Mouse (Mus musculus) stomach, embryonic 16.5 days (tissue): ENCODE measurements around the gene Sik1. TPM values are rescaled to one million over a fixed set of nuclear protein-coding genes. Genes with fewer than 3 reads are reported as not detected.
A peak's percentile ranks its signal among the peaks of the same experiment; 100 is the strongest.

Experiments
- ATAC-seq: fragments of 200-750 bp; cut with Nextera tagmentation; 2 replicates; pipeline ENCODE4 v1.8.0; 2017; ENCODE audit warnings: moderate number of reproducible peaks, moderate TSS enrichment; ENCODE audit not compliant: insufficient read depth, low FRiP score
- H3K27ac ChIP-seq: fragments of 300-500 bp; sonication (generic); 2 replicates; pipeline ENCODE4 v1.5.1; 2014; ENCODE audit warnings: low read length
- H3K27me3 ChIP-seq: fragments of 300-500 bp; sonication (generic); 2 replicates; pipeline ENCODE4 v1.6.1; 2014; ENCODE audit warnings: low read length, control low read depth, mixed read lengths; ENCODE audit not compliant: control insufficient read depth, insufficient read depth
- H3K36me3 ChIP-seq: fragments of 300-500 bp; sonication (generic); 2 replicates; pipeline ENCODE4 v1.6.1; 2014; ENCODE audit warnings: low read length; ENCODE audit not compliant: control insufficient read depth, insufficient read depth
- H3K4me1 ChIP-seq: fragments of 300-500 bp; sonication (generic); 2 replicates; pipeline ENCODE4 v1.6.1; 2014; ENCODE audit warnings: low read length, control low read depth, mixed read lengths; ENCODE audit not compliant: control insufficient read depth, insufficient read depth
- H3K4me2 ChIP-seq: fragments of 300-500 bp; sonication (generic); 2 replicates; pipeline ENCODE4 v1.6.1; 2014; ENCODE audit warnings: low read depth, low read length, mixed read lengths
- H3K4me3 ChIP-seq: fragments of 300-500 bp; sonication (generic); replicated peaks from 2 replicates; pipeline ENCODE4 v1.5.1; 2014; ENCODE audit warnings: mild to moderate bottlenecking, low read length
- H3K9ac ChIP-seq: fragments of 300-500 bp; sonication (generic); 2 replicates; pipeline ENCODE4 v1.6.1; 2014; ENCODE audit warnings: low read length
- H3K9me3 ChIP-seq: fragments of 300-500 bp; sonication (generic); replicated peaks from 2 replicates; pipeline ENCODE4 v1.6.1; 2016; ENCODE audit warnings: low read length, control low read depth; ENCODE audit not compliant: control insufficient read depth
- WGBS: fragments of 180-500 bp; shearing (Covaris S2); extraction: QIAGEN DNeasy Blood & Tissue Kit; methylation state at CpG from one replicate; pipeline ENCODE4 v1.1.7; 2014; 5-methylcytosine and 5-hydroxymethylcytosine counted together
- polyA plus RNA-seq: library from polyadenylated mRNA; unstranded; fragments of >200 nt; fragmentation: Nextera tagmentation; extraction: Ambion mirVana; gene quantifications from 2 replicates; pipeline ENCODE4 v1.2.1, GENCODE M21; 2015

Sik1 gene
- polyA plus RNA-seq, 1 experiment from 2014 or later: 20.2 TPM

DNA sequence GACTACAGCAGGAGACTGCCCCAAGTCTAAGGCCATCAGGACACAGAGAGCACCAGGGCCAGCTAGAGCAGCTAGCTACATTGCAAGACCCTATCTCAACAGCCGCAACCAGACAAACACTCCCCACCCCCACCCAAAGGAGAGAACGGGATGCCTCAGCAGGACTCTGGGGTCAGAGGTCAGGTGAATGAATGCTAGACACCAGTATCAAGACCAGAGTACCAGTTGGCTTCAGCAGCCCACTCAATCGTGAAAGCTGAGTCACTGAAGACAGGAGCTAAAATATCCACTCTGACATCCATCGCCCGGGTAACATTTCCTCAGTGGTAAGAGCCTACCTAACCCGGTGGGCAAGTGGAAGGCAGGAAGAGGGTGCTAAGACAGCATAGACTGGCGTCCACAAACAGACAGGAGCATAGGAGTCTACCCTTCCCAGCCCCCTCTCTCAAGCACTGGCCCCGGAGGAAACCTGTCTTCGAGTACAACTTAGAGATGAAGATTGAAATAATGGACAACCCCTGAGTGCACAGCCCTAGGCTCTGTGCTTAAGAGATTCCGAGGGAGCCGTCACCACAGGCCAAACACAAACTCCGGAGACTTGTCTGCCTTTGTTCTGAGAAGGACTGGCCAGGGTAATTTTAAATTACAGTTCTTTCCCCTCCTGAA lies 2.7 kb downstream of the Sik1 start:
- ATAC-seq: no peak
- peak overlapping the region; percentile 90 for H3K4me3 ChIP-seq
- H3K27ac ChIP-seq: peak overlapping the region; percentile 79
- peaks cover 28% of the 10 kb centered on the region for H3K4me1 ChIP-seq
- H3K9me3 ChIP-seq: no peaks in the 10 kb centered on the region
- peak overlapping the region; percentile 65 for H3K9ac ChIP-seq
- H3K4me2 ChIP-seq: peak overlapping the region; percentile 75
- 42% methylated on average over 12 of the region's 12 CpGs for WGBS
- H3K27me3 ChIP-seq: no peaks in the 10 kb centered on the region
- H3K36me3 ChIP-seq: peaks cover 20% of the 10 kb centered on the region

DNA sequence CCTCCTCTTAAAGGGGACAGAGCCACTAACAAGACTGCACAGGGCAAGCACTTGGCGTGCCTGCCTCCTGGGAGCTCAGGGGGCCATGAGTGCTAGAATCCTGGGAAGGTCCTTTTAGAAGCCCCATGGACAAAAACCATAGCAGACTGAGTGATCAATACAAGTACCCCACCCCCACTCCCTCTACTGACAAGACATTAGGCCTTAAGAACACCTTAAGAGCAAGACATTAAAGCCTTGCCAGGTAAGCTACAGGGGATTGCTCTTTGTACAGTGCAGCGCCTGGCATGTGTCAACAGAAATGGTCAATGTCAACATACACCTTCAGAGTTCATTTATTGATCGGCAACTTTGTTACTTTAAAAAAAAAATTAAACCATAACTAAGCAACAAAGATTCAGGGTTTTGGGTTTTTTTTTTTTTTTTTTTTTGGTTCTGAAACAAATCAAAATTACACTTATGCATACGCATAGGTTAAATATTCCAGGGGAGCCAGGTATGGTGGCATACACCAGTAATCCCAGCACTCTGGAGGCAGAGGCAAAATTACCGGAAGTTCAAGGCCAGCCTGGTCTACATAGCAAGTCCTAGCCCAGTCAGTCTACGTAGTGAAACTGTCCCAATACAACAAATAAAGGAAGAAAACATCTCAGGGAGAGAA lies 3.7 kb downstream of the Sik1 start:
- peak overlapping the region; percentile 75 for H3K4me2 ChIP-seq
- peaks cover 30% of the 10 kb centered on the region for H3K36me3 ChIP-seq
- H3K27me3 ChIP-seq: no peaks in the 10 kb centered on the region
- no peak overlapping the region for H3K9ac ChIP-seq
- H3K4me1 ChIP-seq: peaks cover 22% of the 10 kb centered on the region
- no peaks in the 10 kb centered on the region for H3K9me3 ChIP-seq
- 0 out of 2 replicates have a peak overlapping the region, but pooled peaks have one; percentile 14 for H3K27ac ChIP-seq
- WGBS: 69% methylated on average over 6 of the region's 6 CpGs
- no peak for ATAC-seq
- peak overlapping the region; percentile 90; the same call in 1 of the 2 replicates for H3K4me3 ChIP-seq

DNA sequence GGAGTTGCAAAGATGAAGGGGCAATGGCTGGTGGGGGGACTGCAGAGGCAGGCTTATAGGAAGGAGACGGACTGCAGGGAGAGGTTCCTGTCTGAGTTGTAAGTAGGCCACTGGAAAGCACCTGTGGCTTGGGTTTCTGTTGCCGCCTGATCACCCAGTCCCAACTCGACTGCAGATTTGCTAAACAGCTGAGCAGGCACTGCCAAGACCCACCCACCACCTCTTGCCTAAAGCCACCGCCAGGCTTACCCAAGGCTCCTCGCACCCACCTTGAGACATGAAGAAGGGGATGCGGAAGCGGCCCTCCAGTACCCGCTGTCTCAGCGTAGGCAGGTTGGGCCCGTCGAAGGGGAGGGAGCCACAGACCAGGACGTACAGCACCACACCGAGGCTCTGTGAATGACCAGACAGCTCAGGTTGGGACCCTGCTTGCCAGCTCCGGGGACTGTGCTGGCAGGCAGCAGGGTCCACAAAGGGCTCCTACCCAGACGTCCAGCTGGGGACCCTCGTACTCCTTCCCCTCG lies 5.1 kb downstream of the Sik1 start:
- H3K36me3 ChIP-seq: peaks cover 40% of the 10 kb centered on the region
- H3K9me3 ChIP-seq: no peaks in the 10 kb centered on the region
- ATAC-seq: no peak
- H3K9ac ChIP-seq: no peak overlapping the region
- H3K27me3 ChIP-seq: no peaks in the 10 kb centered on the region
- H3K4me2 ChIP-seq: no peak overlapping the region
- 90% methylated on average over 17 of the region's 17 CpGs for WGBS
- no peak overlapping the region for H3K4me3 ChIP-seq
- peaks cover 13% of the 10 kb centered on the region for H3K4me1 ChIP-seq
- H3K27ac ChIP-seq: no peak overlapping the region

DNA sequence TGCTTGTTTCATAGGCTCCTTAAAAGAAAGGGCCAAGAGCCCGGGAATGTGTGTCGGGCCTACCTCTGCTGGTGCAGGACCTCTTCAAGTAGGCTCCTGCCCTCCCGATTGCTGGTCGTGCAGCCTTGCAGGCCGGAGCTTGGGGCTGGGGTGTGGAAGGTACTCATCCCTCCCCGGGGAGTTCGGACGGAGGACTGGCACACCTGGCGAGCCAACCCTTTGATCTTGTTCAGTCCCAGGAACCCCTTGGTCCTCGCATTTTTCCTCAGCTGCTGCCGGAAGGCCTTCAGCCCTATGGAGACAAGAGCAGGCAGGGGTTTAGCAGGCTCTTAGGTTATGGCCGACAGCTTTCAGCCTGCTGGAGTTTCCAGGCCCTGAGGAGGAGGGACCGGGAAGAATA lies 8.6 kb downstream of the Sik1 start:
- H3K4me3 ChIP-seq: no peak overlapping the region
- H3K9ac ChIP-seq: no peak overlapping the region; the same call in 1 of the 2 replicates
- ATAC-seq: no peak
- peaks cover 53% of the 10 kb centered on the region for H3K36me3 ChIP-seq
- H3K9me3 ChIP-seq: no peaks in the 10 kb centered on the region
- H3K27me3 ChIP-seq: no peaks in the 10 kb centered on the region
- 0 out of 2 replicates have a peak overlapping the region, but pooled peaks have one; percentile 10 for H3K27ac ChIP-seq
- WGBS: 89% methylated on average over 13 of the region's 13 CpGs
- H3K4me1 ChIP-seq: peaks cover 22% of the 10 kb centered on the region
- no peak overlapping the region for H3K4me2 ChIP-seq

DNA sequence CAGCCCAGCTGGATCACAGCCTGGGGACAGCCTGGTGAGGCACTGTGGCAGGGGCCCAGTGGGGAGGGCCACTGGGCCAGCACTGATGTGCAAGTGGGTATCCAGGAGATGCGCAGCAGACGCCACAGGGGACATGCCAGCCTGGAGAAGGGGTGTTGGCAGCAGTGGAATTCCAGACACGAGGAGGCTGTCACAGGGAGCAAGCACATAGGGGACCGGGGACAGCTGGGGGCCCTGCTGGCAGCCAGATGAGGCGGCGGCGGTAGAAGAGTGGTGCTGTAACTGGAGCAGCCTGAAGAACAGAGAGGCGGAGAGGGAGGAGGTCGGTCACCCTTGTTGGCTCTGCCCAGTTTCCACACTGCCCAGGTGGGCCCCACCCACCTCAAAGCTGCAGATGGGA lies 9.3 kb downstream of the Sik1 start:
- WGBS: 85% methylated on average over 9 of the region's 9 CpGs
- no peak for ATAC-seq
- Histone ChIP-seq H3K9ac (no peak overlapping the region), H3K4me1 (peaks cover 24% of the 10 kb centered on the region), H3K27ac (no peak overlapping the region), H3K9me3 (no peaks in the 10 kb centered on the region), H3K4me3 (no peak overlapping the region), H3K4me2 (no peak overlapping the region), H3K36me3 (peaks cover 53% of the 10 kb centered on the region), H3K27me3 (no peaks in the 10 kb centered on the region)

DNA sequence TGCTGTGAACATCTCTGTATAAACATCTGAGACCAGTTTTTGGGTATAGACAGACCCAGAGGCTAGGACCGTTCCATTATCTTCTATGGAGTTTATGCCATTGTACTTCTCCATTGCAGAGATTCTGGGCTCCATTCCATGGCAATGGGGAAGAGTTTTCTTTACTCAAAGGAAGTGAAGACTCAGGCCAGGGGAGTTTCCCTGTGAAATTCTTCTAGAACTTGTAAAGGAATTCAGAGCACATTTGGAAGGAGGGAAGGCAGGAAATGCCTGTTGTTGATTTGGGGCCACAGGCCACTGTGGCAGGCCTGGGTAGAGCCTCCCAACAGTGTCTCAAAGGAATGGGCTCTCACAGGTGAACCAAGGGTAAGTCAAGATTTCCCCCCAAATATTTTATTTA lies 11.7 kb downstream of the Sik1 start:
- peak overlapping the region; percentile 86 for H3K27ac ChIP-seq
- no peak overlapping the region for H3K9ac ChIP-seq
- no peak overlapping the region for H3K4me2 ChIP-seq
- H3K4me1 ChIP-seq: peaks cover 30% of the 10 kb centered on the region
- H3K9me3 ChIP-seq: no peaks in the 10 kb centered on the region
- WGBS: 64% methylated on average over 1 of the region's 1 CpGs
- H3K27me3 ChIP-seq: no peaks in the 10 kb centered on the region
- H3K4me3 ChIP-seq: no peak overlapping the region
- ATAC-seq: no peak
- H3K36me3 ChIP-seq: peaks cover 42% of the 10 kb centered on the region

DNA sequence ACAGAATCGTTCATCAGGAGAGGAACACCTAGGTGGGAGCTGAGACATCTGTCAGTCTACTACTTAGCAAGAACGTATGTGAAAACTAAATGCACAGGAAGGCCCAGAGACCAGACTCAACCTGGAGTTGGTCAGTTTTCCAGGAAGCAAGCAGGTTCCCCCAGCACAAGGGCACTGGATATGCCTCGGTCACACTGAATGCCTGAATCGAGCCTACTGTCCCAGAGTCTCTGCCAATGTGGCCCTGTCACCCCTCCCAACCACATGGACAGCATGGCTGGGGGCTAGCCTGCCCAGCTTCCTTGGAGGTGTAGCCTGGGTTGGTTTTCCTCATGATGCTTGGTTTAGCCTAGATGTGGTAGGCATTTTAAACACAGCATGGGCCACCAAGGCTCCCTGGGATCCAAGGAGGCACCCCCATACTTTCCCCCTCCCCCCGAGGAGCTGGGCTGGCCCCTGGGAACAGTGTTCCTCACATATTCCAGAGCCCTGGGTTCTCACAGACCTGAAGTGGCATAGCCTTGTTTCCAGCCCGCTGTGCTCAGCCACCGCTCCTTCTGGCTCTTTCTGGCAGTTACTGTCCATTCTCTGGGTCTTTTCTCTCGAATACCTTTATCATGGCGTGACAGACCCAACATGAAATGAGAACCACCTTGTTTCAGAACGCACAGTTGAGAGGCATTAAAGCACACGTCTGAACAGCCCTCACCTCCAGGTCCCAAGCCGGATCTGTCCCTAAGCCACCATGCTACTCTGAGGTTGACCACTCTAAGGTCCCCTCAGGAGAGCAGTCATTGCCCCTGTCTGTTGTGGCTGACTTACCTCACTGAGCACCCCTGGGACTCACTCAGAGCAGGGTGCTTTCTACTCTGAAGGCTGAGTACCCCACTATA lies 12.4 kb downstream of the Sik1 start:
- peak overlapping the region; percentile 86 for H3K27ac ChIP-seq
- peaks cover 30% of the 10 kb centered on the region for H3K4me1 ChIP-seq
- H3K27me3 ChIP-seq: no peaks in the 10 kb centered on the region
- H3K9ac ChIP-seq: peak overlapping the region; percentile 54
- H3K4me3 ChIP-seq: no peak overlapping the region
- peaks cover 35% of the 10 kb centered on the region for H3K36me3 ChIP-seq
- 86% methylated on average over 12 of the region's 12 CpGs for whole genome bisulfite sequencing
- no peak for ATAC-seq
- H3K9me3 ChIP-seq: no peaks in the 10 kb centered on the region
- no peak overlapping the region for H3K4me2 ChIP-seq

DNA sequence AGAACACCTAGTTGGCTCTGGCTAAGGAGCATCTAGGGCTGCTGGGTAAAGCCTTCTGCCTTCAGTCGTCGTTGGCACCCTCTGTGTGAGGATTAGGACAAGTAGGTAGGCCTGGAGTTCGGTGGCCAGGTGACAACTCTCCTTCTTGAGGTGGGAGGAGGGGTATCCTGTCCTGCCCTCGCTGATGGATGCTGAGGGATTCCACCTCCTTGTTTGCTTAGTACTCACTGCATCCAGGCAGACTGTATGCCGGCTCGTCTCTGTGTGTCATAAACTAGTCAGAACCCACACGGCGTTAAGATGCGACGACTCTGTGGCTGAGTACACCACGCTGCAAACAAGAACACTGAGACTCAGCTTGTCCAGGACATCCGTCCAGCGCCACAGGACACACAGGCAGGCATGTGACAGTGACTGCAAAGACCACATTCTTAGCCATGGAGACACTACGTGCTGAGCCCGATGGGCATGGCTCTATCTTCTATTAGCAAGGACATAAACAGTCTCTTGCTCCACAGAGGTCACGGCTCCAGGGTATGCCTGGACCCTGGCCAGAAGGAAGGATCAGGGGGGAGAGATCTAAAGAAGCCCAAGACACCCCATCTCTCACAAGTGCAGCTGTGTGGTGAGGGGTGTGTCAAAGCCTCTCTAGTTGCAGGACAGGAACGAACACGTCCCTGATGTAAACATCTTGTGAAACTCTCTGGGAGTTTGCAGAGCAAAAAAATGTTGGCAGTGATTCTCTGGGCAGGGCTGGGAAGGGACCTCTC lies 13.6 kb downstream of the Sik1 start:
- no peaks in the 10 kb centered on the region for H3K9me3 ChIP-seq
- ATAC-seq: peak; percentile 81
- no peak overlapping the region for H3K4me3 ChIP-seq
- WGBS: 44% methylated on average over 18 of the region's 18 CpGs
- H3K36me3 ChIP-seq: peaks cover 24% of the 10 kb centered on the region
- peak overlapping the region; percentile 51 for H3K9ac ChIP-seq
- H3K27ac ChIP-seq: peak overlapping the region; percentile 86
- peaks cover 31% of the 10 kb centered on the region for H3K4me1 ChIP-seq
- no peaks in the 10 kb centered on the region for H3K27me3 ChIP-seq
- no peak overlapping the region for H3K4me2 ChIP-seq
